Mouse (Mus musculus): ENCODE results near the gene Coq5. TPM values are rescaled to one million over a fixed set of nuclear protein-coding genes. Genes with fewer than 3 reads are reported as not detected.

Coq5 gene
- polyA plus RNA-seq, 1 experiment from 2014 or later: 52.5 TPM

DNA sequence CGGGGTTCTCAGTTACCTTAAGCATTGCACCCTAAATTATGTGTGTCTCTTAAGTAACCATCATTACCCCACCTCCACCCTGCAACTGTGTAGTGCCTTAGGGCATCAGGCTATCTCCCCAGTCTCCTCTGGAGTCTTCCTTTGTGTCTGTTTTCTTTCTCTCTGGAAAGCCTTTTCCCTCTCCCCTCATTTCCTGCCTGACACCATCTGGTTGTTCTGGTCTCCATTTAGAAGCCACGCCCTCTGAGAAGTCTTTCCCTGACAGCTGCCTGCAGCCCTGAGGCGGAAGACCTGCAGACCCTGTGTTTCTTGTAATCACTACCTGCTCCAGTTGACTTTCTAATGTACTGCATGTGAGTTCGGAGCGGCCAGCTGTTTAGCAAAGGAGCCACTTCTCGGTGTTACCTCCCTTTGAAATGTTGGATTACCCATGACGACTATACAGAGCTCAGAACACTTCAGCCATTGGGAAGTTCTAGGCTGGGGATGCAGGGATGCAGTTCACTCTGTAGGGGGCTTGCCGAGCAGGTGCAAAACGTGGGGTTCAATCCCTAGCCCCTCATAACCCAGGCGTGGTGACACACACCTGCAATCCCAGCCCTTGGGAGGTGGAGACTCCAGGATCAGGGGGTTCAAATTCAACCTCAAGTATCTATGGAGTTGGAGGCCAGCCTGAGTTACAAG is 38.3 kb downstream of the Coq5 start:
- no peak for DNase-seq (ENCODE audit: low spot score)
- 3% methylated on average over 10 of the region's 10 CpGs for WGBS

DNA sequence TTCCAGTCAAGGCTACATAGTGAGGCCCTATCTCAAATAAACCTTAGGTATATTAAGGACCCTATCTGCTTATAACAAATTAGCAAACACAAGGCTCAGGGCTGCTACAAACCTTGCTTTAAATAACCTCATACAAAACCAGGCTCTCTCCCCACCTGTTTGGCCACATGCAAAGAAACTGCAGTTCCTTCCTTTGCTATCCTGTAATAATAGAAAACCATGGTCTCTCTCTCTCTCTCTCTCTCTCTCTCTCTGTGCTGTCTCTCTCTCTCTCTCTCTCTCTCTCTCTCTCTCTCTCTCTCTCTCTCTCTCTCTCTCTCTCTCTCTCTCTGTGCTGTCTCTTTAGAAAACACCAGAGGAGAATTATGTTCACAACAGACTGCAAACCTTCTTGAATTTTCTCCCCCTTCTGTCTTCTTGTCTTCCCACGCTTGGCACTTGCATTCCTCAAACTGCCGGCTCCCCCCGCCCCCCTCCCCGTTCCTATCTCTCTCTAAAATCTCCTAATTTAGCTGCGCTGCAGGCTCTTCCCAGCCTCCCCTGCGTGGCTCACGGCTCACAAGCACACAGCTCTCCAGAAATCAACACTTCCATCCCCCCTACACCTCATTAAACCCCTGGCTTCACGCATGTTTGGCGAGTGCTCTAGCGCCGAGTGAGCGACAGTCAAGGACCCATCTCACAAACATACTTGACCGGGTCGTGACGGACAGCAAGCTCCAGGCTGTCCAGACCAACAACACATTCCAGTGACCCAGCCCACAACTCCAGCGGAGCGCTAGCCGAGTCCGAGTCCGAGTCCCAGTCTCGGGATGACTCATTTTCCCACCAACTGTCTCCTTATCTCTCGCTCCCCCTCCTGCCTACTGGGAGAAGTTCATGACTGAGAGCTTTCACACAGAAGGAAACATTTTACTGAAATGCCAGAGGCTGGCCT is 39.8 kb downstream of the Coq5 start:
- Histone ChIP-seq H3K27ac (peak overlapping the region; percentile 58), H3K9me3 (ENCODE audit: control insufficient read depth, low read length) (no peaks in the 10 kb centered on the region), H3K9ac (peak overlapping the region; percentile 36), H3K4me1 (replicated peaks; ENCODE audit: control insufficient read depth, insufficient read depth, low read length) (peaks cover 27% of the 10 kb centered on the region), H3K27me3 (ENCODE audit: control insufficient read depth, insufficient read depth, low read length) (no peaks in the 10 kb centered on the region), H3K4me3 (replicated peaks; ENCODE audit: low read length) (peak overlapping the region; percentile 22), H3K4me2 (replicated peaks) (peak overlapping the region; percentile 57), H3K36me3 (replicated peaks; ENCODE audit: control insufficient read depth, insufficient read depth) (no peaks in the 10 kb centered on the region)
- DNase-seq (ENCODE audit: low spot score) (peak; percentile 62), ATAC-seq (ENCODE audit: low FRiP score) (peak; percentile 64; the same call in 1 of the 2 replicates)
- whole genome bisulfite sequencing: under 1% methylated on average over 22 of the region's 22 CpGs

More for the DNA sequence above, 38.3 kb downstream of the Coq5 start:
- H3K9ac ChIP-seq: 0 out of 2 replicates have a peak overlapping the region, but pooled peaks have one; percentile 45
- H3K9me3 ChIP-seq (ENCODE audit: control insufficient read depth, low read length): no peaks in the 10 kb centered on the region
- peak overlapping the region; percentile 81 for H3K27ac ChIP-seq
- no peaks in the 10 kb centered on the region for H3K27me3 ChIP-seq (ENCODE audit: control insufficient read depth, insufficient read depth, low read length)
- 0 out of 2 replicates have a peak overlapping the region, but pooled peaks have one; percentile 8 for H3K4me2 ChIP-seq (replicated peaks)
- no peaks in the 10 kb centered on the region for H3K36me3 ChIP-seq (replicated peaks; ENCODE audit: control insufficient read depth, insufficient read depth)
- peaks cover 27% of the 10 kb centered on the region for H3K4me1 ChIP-seq (replicated peaks; ENCODE audit: control insufficient read depth, insufficient read depth, low read length)
- no peak overlapping the region for H3K4me3 ChIP-seq (replicated peaks; ENCODE audit: low read length)
- ATAC-seq (ENCODE audit: low FRiP score): peak; percentile 55

DNA sequence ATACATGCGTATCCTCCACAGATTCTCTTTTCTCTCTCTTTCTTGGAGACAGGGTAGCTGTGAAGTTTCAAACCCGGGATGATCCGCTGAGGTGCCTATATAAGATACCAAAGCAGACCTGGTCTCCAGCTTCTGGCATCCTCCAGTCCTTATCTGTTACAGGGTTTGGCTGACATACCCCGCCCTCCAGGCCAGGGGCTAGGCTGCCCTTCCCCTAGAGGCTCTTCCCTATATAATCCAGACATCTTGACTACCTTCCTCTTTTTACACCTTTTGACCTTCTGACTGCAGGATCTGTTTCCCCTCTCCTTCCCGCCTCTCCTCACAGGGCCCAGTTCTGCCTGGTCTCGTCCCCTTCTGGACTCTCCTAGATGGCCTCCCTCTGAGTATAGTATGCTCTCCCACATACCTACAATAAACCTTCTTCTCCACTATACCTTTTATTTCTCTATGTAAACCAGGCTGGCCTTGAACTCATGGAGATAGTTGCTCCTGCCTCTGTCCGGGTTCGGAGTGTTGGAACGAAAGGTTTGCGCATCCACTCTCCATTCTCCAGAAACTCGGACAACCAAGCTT is 46.9 kb downstream of the Coq5 start:
- H3K4me2 ChIP-seq (replicated peaks): peak overlapping the region; percentile 92
- no peaks in the 10 kb centered on the region for H3K9me3 ChIP-seq (ENCODE audit: control insufficient read depth, low read length)
- ATAC-seq (ENCODE audit: low FRiP score) (peak; percentile 22; the same call in 1 of the 2 replicates), DNase-seq (ENCODE audit: low spot score) (no peak)
- peaks cover 20% of the 10 kb centered on the region for H3K36me3 ChIP-seq (replicated peaks; ENCODE audit: control insufficient read depth, insufficient read depth)
- peaks cover 27% of the 10 kb centered on the region for H3K4me1 ChIP-seq (replicated peaks; ENCODE audit: control insufficient read depth, insufficient read depth, low read length)
- peak overlapping the region; percentile 88 for H3K27ac ChIP-seq
- H3K27me3 ChIP-seq (ENCODE audit: control insufficient read depth, insufficient read depth, low read length): no peaks in the 10 kb centered on the region
- WGBS: 28% methylated on average over 11 of the region's 11 CpGs
- peak overlapping the region; percentile 91 for H3K9ac ChIP-seq
- peak overlapping the region; percentile 94 for H3K4me3 ChIP-seq (replicated peaks; ENCODE audit: low read length)

DNA sequence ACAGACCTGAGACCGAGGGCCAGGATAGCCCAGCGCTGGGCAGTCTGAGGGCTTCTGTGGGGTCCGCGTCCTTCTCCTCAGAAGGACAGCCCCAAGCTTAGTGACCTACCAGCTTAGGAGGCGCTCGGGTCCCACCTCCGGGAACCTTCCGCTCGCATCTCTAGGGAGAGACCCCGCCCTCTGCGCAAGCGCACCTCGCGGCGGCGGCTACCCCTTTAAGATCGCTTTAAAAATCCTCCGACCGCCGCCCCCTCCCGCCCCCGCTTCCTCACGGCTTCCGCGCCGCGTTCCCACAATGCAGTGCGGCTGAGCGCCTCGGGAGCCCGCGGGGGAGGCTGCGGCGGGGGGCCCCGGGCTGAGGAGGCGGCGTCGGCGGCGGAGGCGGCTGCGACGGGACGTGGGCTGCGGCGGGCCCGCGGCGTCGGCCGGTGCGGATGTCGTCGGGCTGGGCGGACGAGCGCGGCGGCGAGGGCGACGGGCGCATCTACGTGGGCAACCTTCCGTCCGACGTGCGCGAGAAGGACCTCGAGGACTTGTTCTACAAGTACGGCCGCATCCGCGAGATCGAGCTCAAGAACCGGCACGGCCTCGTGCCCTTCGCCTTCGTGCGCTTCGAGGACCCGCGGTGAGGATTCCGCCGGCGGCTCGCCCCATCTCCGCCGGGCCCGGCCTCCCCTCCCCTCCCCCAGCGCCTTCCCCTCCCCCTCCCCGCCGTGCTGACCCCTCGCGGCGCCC is 47.6 kb downstream of the Coq5 start, which contains the start of gene Srsf9:
Gene Srsf9 (plus strand): TSS at position 303 of the 735 bp plus-strand sequence.
- H3K4me3 ChIP-seq (replicated peaks; ENCODE audit: low read length): peak within 1 kb of the TSS; percentile 94
- ATAC-seq (ENCODE audit: low FRiP score) (peak; percentile 94), DNase-seq (ENCODE audit: low spot score) (peak; percentile 95)
- no peaks in the 10 kb centered on the region for H3K9me3 ChIP-seq (ENCODE audit: control insufficient read depth, low read length)
- peak within 1 kb of the TSS; percentile 91 for H3K9ac ChIP-seq
- peak within 1 kb of the TSS; percentile 92 for H3K4me2 ChIP-seq (replicated peaks)
- peaks cover 27% of the 10 kb centered on the region for H3K4me1 ChIP-seq (replicated peaks; ENCODE audit: control insufficient read depth, insufficient read depth, low read length)
- H3K36me3 ChIP-seq (replicated peaks; ENCODE audit: control insufficient read depth, insufficient read depth): peaks cover 27% of the 10 kb centered on the region
- WGBS: 0% methylated on average over 83 of the region's 97 CpGs
- H3K27ac ChIP-seq: peak within 1 kb of the TSS; percentile 88
- H3K27me3 ChIP-seq (ENCODE audit: control insufficient read depth, insufficient read depth, low read length): no peaks in the 10 kb centered on the region

DNA sequence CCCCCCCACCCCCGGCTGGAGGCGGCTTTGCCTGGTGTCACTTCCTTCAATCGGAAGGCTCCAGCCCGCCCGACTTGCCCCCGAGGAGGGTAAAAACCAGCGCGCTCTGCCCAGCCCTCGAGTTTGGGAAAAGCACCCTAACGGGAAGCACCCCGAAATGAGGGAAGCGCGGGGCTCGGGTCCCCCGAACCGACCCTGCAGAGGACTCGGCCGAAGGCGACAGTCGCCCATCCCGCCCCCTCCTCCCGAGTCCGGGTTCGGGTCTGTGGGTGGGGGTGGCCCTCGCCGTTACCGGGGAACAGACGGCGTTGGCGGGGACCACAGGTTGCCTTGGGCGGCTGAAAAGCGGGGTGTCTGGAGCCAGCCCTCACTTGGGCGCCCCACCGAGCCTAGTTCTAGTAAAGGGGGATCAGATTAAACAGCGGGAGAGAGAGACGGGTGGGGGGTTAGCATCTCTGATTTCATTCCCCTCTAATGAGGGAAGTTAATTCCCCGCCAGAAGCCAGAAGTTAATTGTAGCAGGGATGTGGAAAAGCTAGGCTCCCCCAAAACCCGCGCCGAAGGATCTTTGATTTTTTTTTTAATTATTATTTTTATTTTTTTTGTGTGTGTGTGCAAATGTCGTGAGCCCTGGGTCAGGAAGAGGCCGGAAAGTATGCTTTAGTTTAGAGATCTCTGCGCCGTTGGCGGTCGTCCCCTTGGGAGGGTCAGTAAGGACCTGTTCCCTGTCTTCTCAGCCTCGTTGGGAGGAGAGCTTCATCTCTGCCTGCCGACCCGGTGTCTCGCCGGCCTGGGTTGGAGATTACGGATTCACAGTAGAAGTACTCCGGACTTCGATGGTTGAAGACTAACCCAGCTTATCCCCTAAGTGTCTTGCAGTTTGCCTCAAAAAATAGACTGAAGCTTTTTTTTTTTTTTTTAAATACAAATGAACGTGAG is 48.4 kb downstream of the Coq5 start:
- under 1% methylated on average over 53 of the region's 55 CpGs for WGBS
- Histone ChIP-seq H3K27me3 (ENCODE audit: control insufficient read depth, insufficient read depth, low read length) (no peaks in the 10 kb centered on the region), H3K27ac (peak overlapping the region; percentile 88), H3K9me3 (ENCODE audit: control insufficient read depth, low read length) (no peaks in the 10 kb centered on the region), H3K9ac (peak overlapping the region; percentile 91), H3K4me3 (replicated peaks; ENCODE audit: low read length) (peak overlapping the region; percentile 94), H3K36me3 (replicated peaks; ENCODE audit: control insufficient read depth, insufficient read depth) (peaks cover 35% of the 10 kb centered on the region), H3K4me2 (replicated peaks) (peak overlapping the region; percentile 92), H3K4me1 (replicated peaks; ENCODE audit: control insufficient read depth, insufficient read depth, low read length) (peaks cover 27% of the 10 kb centered on the region)
- ATAC-seq (ENCODE audit: low FRiP score) (peak; percentile 18; the same call in 1 of the 2 replicates), DNase-seq (ENCODE audit: low spot score) (no peak)

DNA sequence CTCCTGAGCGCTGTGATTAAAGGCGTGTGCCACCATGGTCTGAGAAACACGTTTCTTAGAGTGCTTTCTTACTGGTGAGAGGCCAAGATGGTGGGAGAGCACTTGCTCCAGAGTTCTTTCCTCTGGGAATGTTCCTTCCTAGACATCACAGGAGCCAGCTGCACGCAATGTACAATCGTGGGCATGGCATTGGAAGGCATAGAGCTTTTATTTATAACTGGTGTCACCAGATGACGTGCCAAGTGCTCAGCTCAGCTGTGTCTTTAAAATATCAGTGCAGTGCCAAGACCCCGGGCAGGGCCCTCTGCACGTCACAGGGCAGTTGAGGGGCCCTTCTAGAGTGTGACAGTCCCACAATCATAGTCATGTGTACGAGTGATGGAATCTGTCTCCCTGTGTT is 51.5 kb downstream of the Coq5 start:
- 88% methylated on average over 9 of the region's 9 CpGs for WGBS
- no peak overlapping the region for H3K4me3 ChIP-seq (replicated peaks; ENCODE audit: low read length)
- no peak overlapping the region for H3K27ac ChIP-seq
- no peak overlapping the region for H3K4me2 ChIP-seq (replicated peaks)
- no peak for DNase-seq (ENCODE audit: low spot score)
- ATAC-seq (ENCODE audit: low FRiP score): no peak
- peaks cover 66% of the 10 kb centered on the region for H3K36me3 ChIP-seq (replicated peaks; ENCODE audit: control insufficient read depth, insufficient read depth)
- H3K27me3 ChIP-seq (ENCODE audit: control insufficient read depth, insufficient read depth, low read length): no peaks in the 10 kb centered on the region
- H3K4me1 ChIP-seq (replicated peaks; ENCODE audit: control insufficient read depth, insufficient read depth, low read length): peaks cover 24% of the 10 kb centered on the region
- no peak overlapping the region for H3K9ac ChIP-seq
- H3K9me3 ChIP-seq (ENCODE audit: control insufficient read depth, low read length): no peaks in the 10 kb centered on the region

DNA sequence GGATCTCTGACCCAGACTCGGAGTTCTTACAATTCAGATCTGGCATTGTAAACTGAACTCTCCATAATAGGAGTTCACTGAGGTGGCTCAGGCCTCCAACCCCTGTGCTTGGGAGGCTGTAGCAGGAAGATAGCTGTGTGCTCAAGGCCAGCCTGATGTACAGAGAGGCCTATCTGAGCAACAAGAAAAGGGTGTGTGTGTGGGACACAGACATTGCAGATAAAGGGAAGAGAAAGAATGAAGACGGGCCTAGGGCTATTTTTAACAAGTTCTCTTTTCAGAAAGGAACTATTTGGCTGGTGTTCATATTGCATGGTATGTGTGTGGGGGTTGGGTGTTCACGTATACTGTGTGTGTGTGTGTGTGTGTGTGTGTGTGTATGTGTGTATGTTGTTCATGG is 54.2 kb downstream of the Coq5 start:
- H3K4me2 ChIP-seq (replicated peaks): no peak overlapping the region
- DNase-seq (ENCODE audit: low spot score) (no peak), ATAC-seq (ENCODE audit: low FRiP score) (no peak)
- H3K4me1 ChIP-seq (replicated peaks; ENCODE audit: control insufficient read depth, insufficient read depth, low read length): peaks cover 15% of the 10 kb centered on the region
- H3K36me3 ChIP-seq (replicated peaks; ENCODE audit: control insufficient read depth, insufficient read depth): peaks cover 66% of the 10 kb centered on the region
- no peak overlapping the region for H3K9ac ChIP-seq
- H3K9me3 ChIP-seq (ENCODE audit: control insufficient read depth, low read length): no peaks in the 10 kb centered on the region
- H3K27ac ChIP-seq: no peak overlapping the region
- 86% methylated on average over 3 of the region's 3 CpGs for WGBS
- no peaks in the 10 kb centered on the region for H3K27me3 ChIP-seq (ENCODE audit: control insufficient read depth, insufficient read depth, low read length)
- no peak overlapping the region for H3K4me3 ChIP-seq (replicated peaks; ENCODE audit: low read length)

DNA sequence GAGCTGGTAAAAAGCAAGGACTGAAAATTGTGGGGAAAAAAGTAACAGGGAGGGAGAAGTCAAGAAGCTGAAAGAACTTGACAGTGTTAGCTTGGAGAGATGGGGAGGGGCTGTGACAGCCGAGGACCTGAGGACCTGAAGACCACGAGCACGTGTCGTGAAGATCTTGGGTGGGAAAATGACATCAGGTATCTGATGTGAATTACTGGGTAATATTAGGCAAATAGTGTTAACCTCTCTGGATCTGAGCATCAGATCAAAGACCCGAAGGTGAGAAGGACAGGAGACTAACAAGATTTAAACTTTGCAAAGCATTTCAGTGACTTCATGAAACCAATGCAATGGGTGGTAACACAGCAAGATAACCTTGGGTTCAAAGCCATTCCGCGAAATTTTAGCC is 60.5 kb downstream of the Coq5 start:
- H3K4me2 ChIP-seq (replicated peaks): peak overlapping the region; percentile 62
- DNase-seq (ENCODE audit: low spot score) (no peak), ATAC-seq (ENCODE audit: low FRiP score) (no peak)
- no peaks in the 10 kb centered on the region for H3K27me3 ChIP-seq (ENCODE audit: control insufficient read depth, insufficient read depth, low read length)
- 31% methylated on average over 7 of the region's 7 CpGs for WGBS
- peaks cover 39% of the 10 kb centered on the region for H3K36me3 ChIP-seq (replicated peaks; ENCODE audit: control insufficient read depth, insufficient read depth)
- H3K4me1 ChIP-seq (replicated peaks; ENCODE audit: control insufficient read depth, insufficient read depth, low read length): peaks cover 18% of the 10 kb centered on the region
- no peak overlapping the region for H3K27ac ChIP-seq
- peak overlapping the region; percentile 82 for H3K9ac ChIP-seq
- no peaks in the 10 kb centered on the region for H3K9me3 ChIP-seq (ENCODE audit: control insufficient read depth, low read length)
- H3K4me3 ChIP-seq (replicated peaks; ENCODE audit: low read length): peak overlapping the region; percentile 62

All from hindbrain, embryonic 14.5 days (tissue).